Mouse (Mus musculus) neutrophil, adult 5-6 weeks (primary cell): ENCODE results near the gene Gsto2. TPM values are rescaled to one million over a fixed set of nuclear protein-coding genes. Genes with fewer than 3 reads are reported as not detected.

ENCODE experiments used
- ATAC-seq: fragments of 151-379, 151-347 bp; 2 replicates; pipeline ENCODE4 v1.8.0; 2017; ENCODE audit warnings: mild to moderate bottlenecking, moderate TSS enrichment; ENCODE audit not compliant: insufficient number of reproducible peaks, poor library complexity, low FRiP score, severe bottlenecking; ENCODE audit errors: extremely low read depth
- total RNA-seq: library from RNA; stranded (forward); fragments of 200-1000 nt; gene quantifications from 2 replicates; pipeline ENCODE4 v1.2.3, GENCODE M21; 2017

Gsto2 gene
- total RNA-seq, 1 experiment from 2014 or later = 1.9 TPM

DNA sequence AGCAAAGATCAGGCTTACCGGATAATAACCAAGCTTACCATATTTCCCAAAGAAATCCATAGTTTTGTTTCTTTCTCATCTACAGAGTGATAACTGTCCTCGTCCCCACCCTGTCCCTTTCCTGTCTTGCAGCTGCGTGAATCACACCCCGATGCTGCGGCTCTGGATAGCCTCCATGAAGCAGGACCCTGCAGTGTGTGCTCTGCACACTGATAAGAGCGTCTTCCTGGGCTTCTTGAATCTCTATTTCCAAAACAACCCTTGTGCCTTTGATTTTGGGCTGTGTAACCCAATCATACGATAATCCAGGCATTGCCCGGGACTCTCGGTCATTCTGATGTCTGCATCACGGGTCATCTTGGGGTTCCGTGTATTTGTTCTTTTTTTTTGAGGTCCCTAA lies 20.6 kb downstream of the Gsto2 start:
- ATAC-seq = no peak

DNA sequence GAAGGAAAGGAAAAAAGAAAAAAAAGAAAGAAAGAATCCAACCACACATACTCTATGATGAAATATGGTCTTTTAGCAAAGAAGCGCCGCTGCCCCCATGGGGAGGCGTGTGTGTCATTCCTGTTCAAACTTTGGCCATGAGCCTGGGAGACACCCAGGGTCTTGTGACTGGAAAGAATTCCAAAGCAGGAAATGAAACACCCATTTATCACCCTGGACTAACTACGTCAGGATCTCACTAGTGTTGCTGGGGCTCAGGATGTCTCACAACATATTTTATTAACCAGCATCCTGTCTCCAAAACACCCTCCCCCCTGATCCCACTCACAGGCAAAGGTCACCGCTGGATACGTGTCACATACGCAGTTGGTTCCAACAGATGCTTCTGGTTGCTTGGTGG lies 21.3 kb downstream of the Gsto2 start:
- no peak for ATAC-seq

DNA sequence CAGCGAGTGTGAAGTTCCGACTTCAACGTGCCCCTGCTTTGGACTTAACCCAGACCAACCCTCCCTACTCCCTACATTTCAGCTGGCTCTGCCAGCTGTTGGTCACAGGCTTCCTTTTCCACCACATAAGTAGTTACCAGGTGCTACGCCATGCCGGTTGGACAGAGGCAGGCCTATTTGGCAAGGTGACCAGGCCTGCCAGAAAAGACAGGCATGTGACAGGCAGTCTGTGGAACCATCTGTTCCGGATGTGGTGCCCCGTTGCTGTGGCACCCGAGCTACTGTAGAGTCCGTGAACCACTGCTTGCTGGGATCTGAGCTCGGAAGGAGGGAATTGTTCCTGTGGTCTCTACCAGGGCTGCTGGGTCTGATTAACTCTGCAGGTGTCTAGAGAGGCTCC lies 22.1 kb downstream of the Gsto2 start:
- peak; percentile 14; the same call in 1 of the 2 replicates for ATAC-seq

DNA sequence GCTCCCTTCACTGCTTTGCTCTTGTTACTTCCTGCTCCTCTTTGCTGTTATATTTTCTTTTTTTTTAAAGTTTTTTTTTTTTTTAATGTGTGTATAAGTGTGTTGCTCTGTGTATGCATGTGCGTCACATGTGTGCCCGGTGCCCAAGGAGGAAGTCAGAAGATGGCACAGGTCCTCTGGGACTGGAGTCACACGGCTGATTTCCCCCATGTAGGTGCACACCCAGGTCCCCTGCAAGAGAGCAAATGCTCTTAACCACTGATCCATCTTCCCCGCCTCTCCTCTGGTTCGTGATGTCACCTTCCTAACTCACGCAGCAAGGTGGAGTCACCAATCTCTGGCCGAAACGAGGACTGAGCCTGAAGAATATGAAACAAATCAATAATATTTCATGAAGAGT lies 22.7 kb downstream of the Gsto2 start:
- peak; percentile 75 for ATAC-seq

DNA sequence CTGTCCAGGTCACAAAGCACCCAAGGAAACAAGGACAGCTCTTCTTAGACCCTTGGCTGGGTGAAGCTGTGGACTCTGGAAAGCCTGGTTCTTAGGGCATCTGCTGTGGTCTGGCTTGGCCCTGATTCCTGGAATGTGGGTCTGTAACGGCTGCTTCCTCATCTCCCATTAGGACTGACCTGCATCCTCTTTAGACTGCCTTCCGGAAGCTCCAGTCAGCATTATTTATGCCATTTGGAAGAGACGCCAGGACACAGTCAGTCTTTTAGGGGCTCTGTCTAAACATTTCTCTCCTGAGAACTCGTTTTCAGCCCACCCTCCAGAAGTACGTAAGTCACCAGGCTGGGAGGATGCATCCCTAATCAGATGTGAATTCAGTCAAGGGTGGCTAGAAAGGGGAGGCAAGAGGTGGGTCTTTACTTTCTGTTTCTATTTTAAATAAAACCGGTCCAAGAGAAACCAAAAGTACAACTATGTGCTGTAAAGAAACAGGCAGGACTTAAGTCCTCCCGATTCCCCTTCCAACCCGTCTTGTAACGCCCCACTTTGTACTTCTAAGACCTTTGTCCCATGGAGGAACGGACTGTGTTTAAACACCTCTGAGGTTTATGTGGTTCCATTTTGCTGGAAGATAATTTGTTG lies 25.3 kb downstream of the Gsto2 start:
- ATAC-seq = no peak

DNA sequence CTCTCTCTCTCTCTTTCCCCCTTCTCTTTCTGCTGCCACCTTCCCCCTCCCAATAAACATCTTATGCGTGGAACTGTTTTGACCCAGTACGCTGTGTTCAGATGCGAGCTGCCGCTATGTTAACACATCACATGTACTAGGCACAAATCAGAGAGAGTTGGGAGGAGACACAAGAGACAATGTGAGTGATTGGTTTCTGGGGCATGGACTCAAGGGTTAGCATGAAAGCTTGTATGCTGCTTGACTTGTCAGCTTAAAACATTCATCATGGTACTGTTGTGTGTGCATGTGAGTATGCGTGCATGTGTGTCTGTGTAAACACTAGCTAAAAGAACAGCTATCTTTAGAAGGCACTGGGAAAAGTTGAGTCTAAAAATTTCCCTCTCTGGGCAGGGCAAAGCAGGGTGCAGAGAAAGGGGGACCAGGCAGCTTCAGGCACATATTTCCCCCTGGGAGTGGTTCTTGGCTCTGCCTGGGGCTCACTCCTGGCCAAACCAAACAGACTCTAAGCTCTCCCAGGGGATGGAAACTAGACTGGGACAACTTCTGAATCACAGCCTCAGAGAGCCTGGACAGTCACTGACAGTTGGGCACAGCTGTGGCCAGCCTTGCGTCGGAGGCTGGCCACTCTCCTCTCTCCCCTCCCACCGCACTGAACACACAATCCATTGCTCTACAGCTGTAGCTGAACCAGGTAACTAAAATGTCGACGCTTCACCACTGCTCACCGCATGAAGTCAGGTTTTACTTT lies 26.4 kb downstream of the Gsto2 start:
- ATAC-seq = no peak

DNA sequence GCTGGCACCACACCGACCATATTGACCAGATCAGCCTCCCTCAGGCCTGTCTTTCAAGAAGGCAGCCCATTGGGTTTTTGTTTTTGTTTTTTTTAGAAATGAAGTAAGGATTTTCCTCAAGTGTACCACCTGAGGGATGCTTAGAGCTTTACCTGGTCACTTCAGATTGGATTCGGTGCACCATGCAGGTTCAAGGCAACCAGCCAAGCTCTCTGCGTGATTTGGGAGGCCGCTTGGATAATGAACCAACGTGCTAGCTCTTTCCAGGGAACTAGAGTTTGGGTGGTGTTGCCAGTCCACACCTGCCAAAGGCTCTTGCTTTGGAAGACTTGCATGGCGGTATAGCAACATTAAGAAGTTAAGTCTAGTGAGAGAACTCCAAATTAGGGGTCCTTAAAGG lies 27.8 kb downstream of the Gsto2 start:
- ATAC-seq = no peak

DNA sequence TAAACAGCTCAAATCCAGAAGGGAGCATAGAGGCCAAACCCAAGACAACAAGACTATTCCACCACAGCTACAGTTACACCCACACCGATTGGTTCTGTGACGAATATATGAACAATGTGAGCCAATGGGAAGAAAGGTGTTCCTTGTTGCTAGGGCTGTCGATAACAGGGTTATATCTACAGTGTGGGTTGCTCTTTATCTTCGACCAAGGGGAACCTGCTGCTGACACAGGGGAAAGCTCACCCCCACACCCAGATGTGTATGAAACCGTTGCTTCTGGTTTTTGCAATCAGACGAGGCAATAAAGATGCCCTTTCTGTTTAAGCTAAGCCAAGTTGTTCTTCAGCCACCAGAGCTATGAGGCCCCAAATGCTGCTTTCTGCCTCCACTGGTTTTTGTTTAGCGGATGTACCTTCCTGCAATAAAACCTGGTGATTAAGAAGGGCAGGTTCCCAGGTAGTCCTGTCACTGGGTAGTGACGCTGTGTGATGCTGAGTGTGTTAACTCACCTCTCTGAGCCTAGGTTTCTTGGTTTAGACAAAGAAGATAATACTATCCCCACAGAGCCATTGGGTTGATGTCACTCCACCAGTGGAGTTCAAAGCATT lies 33.2 kb downstream of the Gsto2 start:
- ATAC-seq = peak; percentile 21; the same call in 1 of the 2 replicates

DNA sequence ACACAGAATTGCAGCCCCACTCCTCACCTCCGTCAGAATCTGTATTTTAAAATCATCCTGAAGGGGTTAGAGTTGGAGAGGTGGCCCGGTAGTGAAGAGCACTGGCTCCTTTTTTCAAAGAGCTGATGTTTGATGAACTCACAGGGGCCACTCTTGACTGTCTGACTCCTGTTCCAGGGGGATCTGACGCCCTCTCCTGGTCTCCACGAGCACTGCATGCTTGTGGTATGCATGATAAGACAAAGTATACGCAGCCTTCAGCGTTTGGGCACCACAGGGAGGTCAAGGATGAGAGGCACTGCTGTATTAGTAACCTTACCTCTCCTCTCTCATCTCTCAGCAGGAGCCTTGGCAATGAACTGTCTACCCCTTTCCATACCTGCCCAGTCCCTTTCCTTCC lies 34.7 kb downstream of the Gsto2 start:
- peak; percentile 34; the same call in 1 of the 2 replicates for ATAC-seq

DNA sequence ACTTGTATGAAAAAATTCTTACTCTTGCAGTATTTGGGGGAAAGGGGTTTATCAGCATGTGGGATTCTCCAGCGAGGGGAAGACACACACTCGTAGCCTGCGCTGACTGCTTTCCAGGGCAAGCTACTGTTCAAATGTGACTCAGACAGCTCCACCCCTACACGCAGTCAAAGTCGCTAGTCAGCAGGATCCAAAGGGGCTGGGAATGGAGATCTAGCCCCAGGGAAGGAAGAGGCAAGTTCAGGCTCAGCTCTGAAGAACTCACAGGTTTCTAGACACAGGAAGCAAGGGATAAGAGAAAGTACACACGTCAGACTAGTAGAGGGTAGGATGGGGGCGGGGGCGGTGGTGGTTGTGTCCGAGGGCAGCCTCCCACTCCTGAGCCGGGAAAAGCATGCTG lies 35.2 kb downstream of the Gsto2 start:
- ATAC-seq = no peak

DNA sequence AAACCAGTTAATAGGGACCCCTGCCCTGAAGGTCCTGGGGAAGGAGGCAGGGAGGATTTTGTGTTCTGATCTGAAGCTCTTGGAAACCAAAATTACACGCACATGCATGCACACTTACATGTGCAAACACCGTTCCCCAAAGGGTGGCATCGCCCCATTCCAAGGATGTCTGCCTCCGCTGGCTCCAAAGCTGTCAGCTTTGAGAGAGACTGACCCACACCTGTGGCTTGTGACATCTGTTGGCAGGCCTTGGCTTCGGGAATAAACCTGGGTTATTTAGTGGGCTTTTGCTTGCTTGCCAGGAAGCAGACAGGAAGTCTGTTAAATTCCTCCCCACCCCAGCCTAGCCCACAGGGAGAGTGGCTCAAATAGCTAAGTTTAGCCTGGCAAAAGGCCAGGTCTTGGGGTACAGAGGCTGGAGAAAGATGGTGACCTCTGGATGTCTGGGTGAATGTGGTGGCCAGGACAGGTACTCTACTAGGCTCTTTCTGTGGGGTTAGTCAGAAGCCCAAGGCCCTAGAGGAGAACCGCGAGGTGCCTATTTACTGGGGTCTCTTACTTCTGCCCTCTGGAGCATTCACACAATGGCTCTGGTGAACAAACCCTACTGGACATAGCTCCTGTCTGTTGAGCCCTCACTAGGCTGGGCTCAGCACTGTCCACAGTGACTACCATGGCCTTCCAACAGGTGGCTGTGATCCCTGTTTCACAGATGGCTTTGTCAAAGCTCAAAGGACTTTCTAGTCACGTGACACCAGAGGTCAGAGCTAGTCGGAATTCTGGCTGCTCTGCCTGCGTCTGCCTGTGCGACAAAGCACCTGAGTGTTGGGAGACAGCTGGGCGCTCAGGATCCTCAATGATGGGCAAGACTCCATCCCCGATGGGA lies 37.2 kb downstream of the Gsto2 start:
- ATAC-seq = no peak

DNA sequence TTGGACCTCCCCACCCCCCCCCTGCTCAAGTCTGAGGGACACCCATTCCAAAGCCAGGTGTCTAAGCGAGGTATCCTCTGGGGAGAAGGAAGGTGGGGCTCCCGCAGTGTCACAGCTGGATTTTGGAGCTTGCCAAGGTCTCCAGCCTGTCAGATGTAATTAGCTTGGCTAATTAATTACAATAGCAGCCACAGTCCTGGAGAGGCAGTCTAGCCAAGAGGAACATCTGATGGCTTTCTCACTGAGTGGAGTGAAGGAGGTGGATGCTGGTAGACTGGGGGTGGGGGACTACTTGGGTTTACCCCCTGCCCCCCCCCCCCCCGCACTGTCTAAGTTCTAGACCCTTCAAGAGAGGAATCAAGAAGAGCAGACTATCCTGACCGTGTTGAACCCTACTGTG lies 38.3 kb downstream of the Gsto2 start:
- ATAC-seq = no peak

DNA sequence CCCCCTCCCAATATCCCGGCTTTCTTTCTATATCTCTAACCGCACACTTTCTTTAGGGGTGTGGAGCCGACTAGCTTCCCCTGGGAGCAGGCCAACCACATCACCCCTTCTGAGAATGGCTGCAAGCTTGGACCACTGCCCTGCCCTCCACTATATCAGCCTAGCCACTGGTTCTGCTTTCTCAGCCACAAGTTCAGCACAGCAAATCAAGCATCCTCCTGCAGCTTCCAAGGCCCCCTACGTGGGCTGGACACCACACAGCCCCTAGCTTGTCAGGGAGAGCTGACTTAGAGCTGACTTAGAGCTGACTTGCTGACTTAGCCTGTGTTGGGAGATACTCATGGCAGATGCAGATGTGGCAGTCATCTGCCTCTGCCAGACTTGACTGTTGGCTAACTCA lies 39.7 kb downstream of the Gsto2 start:
- peak; percentile 5; the same call in 1 of the 2 replicates for ATAC-seq

DNA sequence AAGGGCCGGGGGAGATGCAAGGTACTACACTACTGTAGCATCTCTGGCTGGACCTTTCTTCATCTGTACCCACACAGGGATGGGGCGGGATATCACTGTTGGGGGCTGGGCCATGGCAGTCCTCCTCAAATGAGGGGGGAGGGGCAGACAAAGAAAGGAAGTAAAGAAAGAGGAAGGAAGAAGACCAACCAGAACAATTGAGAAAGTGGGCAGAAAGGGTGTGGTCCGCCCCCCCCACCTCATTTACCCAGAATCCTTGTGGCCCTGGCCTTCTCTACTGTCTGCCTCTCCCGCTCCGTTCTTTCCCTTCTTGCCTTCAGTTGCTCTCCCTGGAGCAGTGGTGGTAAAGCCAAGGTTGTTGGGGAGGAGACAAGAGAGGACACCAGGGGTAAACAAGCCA lies 40.3 kb downstream of the Gsto2 start:
- ATAC-seq = peak; percentile 71

DNA sequence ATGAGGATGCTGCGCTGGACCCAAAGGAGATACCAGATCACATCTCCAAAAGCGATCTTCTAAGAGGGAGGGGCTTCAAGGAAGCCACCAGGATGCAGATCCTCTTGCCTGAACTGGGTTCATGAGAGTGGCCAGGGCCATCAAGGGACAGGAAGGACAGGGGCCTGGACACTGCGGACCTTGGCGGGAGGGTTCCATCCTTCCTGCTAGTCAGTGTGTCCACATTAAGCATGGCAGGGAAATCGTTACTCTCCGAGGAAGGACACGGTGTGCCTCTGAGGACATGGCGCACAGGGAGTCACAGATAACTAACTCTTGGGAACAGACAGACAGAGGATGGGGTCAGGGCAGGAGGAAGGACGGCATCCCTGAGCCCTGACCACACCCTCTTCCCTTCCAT lies 42.3 kb downstream of the Gsto2 start:
- ATAC-seq = no peak

DNA sequence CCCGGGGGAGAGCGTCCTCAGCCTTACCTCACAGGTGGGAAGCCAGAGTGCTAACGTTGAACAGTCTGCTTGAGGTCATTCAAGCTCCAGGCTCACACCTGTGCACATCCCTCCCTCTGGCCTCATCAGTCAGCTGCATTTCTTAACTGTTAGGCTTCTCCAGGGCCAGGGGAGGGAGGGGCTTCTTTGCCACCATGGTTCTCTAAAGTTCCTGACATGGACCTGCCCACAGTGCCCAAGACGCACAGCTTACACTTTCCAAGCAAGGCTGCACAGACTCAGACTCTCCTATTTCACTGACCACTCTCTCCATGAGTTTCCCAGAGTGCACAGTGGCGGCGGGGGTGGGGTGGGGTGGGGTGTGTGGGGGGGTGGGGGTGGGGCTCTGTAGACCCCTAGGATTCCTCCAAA lies 43.6 kb downstream of the Gsto2 start:
- no peak for ATAC-seq

DNA sequence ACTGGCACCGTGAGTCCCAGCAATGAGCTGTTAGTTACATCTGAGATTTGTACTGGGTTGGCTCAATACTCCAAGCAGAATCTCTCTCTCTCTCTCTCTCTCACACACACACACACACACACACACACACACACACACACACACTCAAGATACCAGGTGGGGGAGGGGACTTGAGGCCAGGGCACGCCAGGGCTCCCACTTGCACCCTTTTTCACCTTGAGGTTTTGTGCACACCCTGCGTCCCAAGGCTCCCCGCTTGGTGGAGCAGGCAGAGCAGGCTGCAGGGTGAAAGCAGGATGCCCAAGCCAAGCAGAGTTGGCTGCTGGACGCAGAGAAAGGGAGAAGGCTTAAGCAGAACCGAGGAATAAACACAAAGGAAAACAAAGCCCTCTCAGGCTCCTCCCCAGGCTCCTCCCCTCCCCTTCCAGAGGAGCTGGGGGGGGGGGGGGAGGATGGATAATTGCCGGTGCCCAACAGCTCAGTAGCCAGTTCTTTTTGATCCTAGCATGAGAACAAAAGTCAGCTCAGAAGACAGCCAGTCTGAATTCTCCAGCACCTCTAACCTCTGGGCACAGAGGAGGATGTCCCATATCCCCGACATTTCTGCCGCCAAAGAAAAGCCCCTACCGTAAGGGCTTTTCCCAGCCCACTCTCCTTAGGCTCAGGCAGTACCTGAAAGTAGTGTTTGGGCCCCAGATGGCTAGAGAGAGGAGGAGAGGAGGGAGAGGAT lies 44.2 kb downstream of the Gsto2 start:
- 0 out of 2 replicates have a peak, but pooled peaks have one; percentile 3 for ATAC-seq

DNA sequence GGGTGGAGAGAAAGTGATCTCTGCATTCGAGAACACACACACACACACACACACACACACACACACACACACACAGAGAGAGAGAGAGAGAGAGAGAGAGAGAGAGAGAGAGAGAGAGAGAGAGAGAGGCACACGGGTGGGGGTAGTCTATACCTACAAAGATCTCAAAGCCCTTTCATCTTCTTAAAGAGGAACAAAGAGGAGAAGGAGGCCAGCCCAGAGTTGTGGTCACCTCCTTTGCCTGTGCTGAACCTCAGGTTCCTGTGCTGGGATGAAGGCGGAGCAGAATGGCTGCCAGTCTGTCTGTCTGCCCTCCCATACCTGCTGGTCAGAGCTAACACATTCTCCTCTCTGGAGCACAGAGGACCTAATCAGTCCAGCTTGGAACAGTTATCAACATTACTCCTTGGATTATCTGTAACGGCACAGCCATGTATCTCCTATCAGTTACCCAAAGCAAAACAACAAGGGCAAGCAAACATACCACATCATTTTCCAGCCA lies 44.8 kb downstream of the Gsto2 start:
- ATAC-seq = peak; percentile 45
